Mouse (Mus musculus) kidney, embryonic 15.5 days (tissue): ENCODE measurements at regions not wholly inside any gene's neighbourhood (a gene's known extent, or its start where the extent isn't known, plus 50 kb on each side); places are given as distances from the start of the nearest gene placed in this dataset.

Experiments used
- ATAC-seq: fragments of 200-750 bp; cut with Nextera tagmentation; replicated peaks from 2 replicates; pipeline ENCODE4 v1.8.0; 2017; ENCODE audit warnings: moderate TSS enrichment; ENCODE audit not compliant: low FRiP score
- H3K27ac ChIP-seq: fragments of 300-500 bp; sonication (generic); 2 replicates; pipeline ENCODE4 v1.5.1; 2015; ENCODE audit warnings: mild to moderate bottlenecking, inconsistent platforms
- H3K27me3 ChIP-seq: fragments of 300-500 bp; sonication (generic); 2 replicates; pipeline ENCODE4 v1.6.1; 2015; ENCODE audit warnings: inconsistent platforms
- H3K36me3 ChIP-seq: fragments of 300-500 bp; sonication (generic); 2 replicates; pipeline ENCODE4 v1.6.1; 2015; ENCODE audit warnings: inconsistent platforms
- H3K4me1 ChIP-seq: fragments of 300-500 bp; sonication (generic); 2 replicates; pipeline ENCODE4 v1.6.1; 2015; ENCODE audit warnings: inconsistent platforms
- H3K4me2 ChIP-seq: fragments of 300-500 bp; sonication (generic); 2 replicates; pipeline ENCODE4 v1.6.1; 2015; ENCODE audit warnings: moderate library complexity, mild to moderate bottlenecking, inconsistent platforms
- H3K4me3 ChIP-seq: fragments of 300-500 bp; sonication (generic); replicated peaks from 2 replicates; pipeline ENCODE4 v1.5.1; 2015; ENCODE audit warnings: mild to moderate bottlenecking, inconsistent platforms
- H3K9ac ChIP-seq: fragments of 300-500 bp; sonication (generic); 2 replicates; pipeline ENCODE4 v1.6.1; 2015; ENCODE audit warnings: mild to moderate bottlenecking, inconsistent platforms
- H3K9me3 ChIP-seq: fragments of 300-500 bp; sonication (generic); replicated peaks from 2 replicates; pipeline ENCODE4 v1.6.1; 2016; ENCODE audit warnings: inconsistent platforms
- WGBS: fragments of 180-500 bp; shearing (Covaris S2); methylation state at CpG from one replicate; pipeline ENCODE4 v1.1.7; 2015; ENCODE audit warnings: mixed read lengths; 5-methylcytosine and 5-hydroxymethylcytosine counted together

GRCm38 (mm10) chr11:44163748-44164147, 236.1 kb upstream of the Il12b start:
- H3K9ac ChIP-seq: no peak overlapping the region
- WGBS: 88% methylated on average over 1 of the region's 1 CpGs
- H3K4me3 ChIP-seq: no peak overlapping the region
- H3K9me3 ChIP-seq: no peaks in the 10 kb centered on the region
- H3K4me1 ChIP-seq: no peaks in the 10 kb centered on the region
- H3K27ac ChIP-seq: no peak overlapping the region
- ATAC-seq: no peak
- no peak overlapping the region for H3K4me2 ChIP-seq
- no peaks in the 10 kb centered on the region for H3K27me3 ChIP-seq
- no peaks in the 10 kb centered on the region for H3K36me3 ChIP-seq

GRCm38 (mm10) chr11:44164186-44164585, 235.7 kb upstream of the Il12b start:
- no peak overlapping the region for H3K9ac ChIP-seq
- no peak overlapping the region for H3K4me3 ChIP-seq
- WGBS: 65% methylated on average over 2 of the region's 2 CpGs
- no peak overlapping the region for H3K27ac ChIP-seq
- no peak overlapping the region for H3K4me2 ChIP-seq
- H3K4me1 ChIP-seq: no peaks in the 10 kb centered on the region
- H3K36me3 ChIP-seq: no peaks in the 10 kb centered on the region
- no peak for ATAC-seq
- no peaks in the 10 kb centered on the region for H3K9me3 ChIP-seq
- no peaks in the 10 kb centered on the region for H3K27me3 ChIP-seq

GRCm38 (mm10) chr11:44167724-44168500, 232.0 kb upstream of the Il12b start:
- no peak for ATAC-seq
- no peak overlapping the region for H3K4me2 ChIP-seq
- no peak overlapping the region for H3K4me3 ChIP-seq

GRCm38 (mm10) chr11:44172478-44172877, 227.4 kb upstream of the Il12b start:
- H3K9me3 ChIP-seq: no peaks in the 10 kb centered on the region
- no peaks in the 10 kb centered on the region for H3K27me3 ChIP-seq
- H3K36me3 ChIP-seq: no peaks in the 10 kb centered on the region
- no peak overlapping the region for H3K9ac ChIP-seq
- no peak for ATAC-seq
- no peaks in the 10 kb centered on the region for H3K4me1 ChIP-seq
- no peak overlapping the region for H3K27ac ChIP-seq
- 91% methylated on average over 4 of the region's 4 CpGs for WGBS
- no peak overlapping the region for H3K4me2 ChIP-seq
- no peak overlapping the region for H3K4me3 ChIP-seq

More at GRCm38 (mm10) chr11:44167724-44168500, 232.0 kb upstream of the Il12b start:
- Histone ChIP-seq H3K27me3 (no peaks in the 10 kb centered on the region), H3K27ac (no peak overlapping the region), H3K36me3 (no peaks in the 10 kb centered on the region), H3K9ac (no peak overlapping the region), H3K9me3 (no peaks in the 10 kb centered on the region), H3K4me1 (no peaks in the 10 kb centered on the region)
- 79% methylated on average over 6 of the region's 6 CpGs for WGBS

- WGBS: 91% methylated on average over 1 of the region's 1 CpGs
- Histone ChIP-seq H3K9me3 (no peaks in the 10 kb centered on the region), H3K4me2 (no peak overlapping the region), H3K36me3 (no peaks in the 10 kb centered on the region), H3K9ac (no peak overlapping the region), H3K27me3 (no peaks in the 10 kb centered on the region), H3K27ac (no peak overlapping the region), H3K4me3 (no peak overlapping the region), H3K4me1 (no peaks in the 10 kb centered on the region)
- ATAC-seq: no peak
These were observed 226.7 kb upstream of the Il12b start for GRCm38 (mm10) chr11:44173196-44173595.

GRCm38 (mm10) chr11:44174548-44174947, 225.3 kb upstream of the Il12b start:
- Histone ChIP-seq H3K4me2 (no peak overlapping the region), H3K4me1 (no peaks in the 10 kb centered on the region), H3K27ac (no peak overlapping the region), H3K4me3 (no peak overlapping the region), H3K36me3 (no peaks in the 10 kb centered on the region), H3K27me3 (no peaks in the 10 kb centered on the region), H3K9ac (no peak overlapping the region), H3K9me3 (no peaks in the 10 kb centered on the region)
- WGBS: 61% methylated on average over 2 of the region's 2 CpGs
- no peak for ATAC-seq

- Histone ChIP-seq H3K27me3 (no peaks in the 10 kb centered on the region), H3K27ac (no peak overlapping the region), H3K4me3 (no peak overlapping the region), H3K4me1 (no peaks in the 10 kb centered on the region), H3K36me3 (no peaks in the 10 kb centered on the region), H3K9ac (no peak overlapping the region), H3K4me2 (no peak overlapping the region), H3K9me3 (no peaks in the 10 kb centered on the region)
- no peak for ATAC-seq
- WGBS: 83% methylated on average over 3 of the region's 3 CpGs
These were observed 220.2 kb upstream of the Il12b start for GRCm38 (mm10) chr11:44179711-44180110.

- Histone ChIP-seq H3K9ac (no peak overlapping the region), H3K4me1 (no peaks in the 10 kb centered on the region), H3K36me3 (no peaks in the 10 kb centered on the region), H3K9me3 (no peaks in the 10 kb centered on the region), H3K4me2 (no peak overlapping the region), H3K27me3 (no peaks in the 10 kb centered on the region), H3K27ac (no peak overlapping the region), H3K4me3 (no peak overlapping the region)
- 76% methylated on average over 3 of the region's 3 CpGs for WGBS
- ATAC-seq: no peak
These were observed 216.0 kb upstream of the Il12b start for GRCm38 (mm10) chr11:44183823-44184222.

GRCm38 (mm10) chr11:44185218-44185890, 214.5 kb upstream of the Il12b start:
- WGBS: 82% methylated on average over 9 of the region's 9 CpGs
- Histone ChIP-seq H3K9ac (no peak overlapping the region), H3K4me1 (no peaks in the 10 kb centered on the region), H3K4me2 (no peak overlapping the region), H3K36me3 (no peaks in the 10 kb centered on the region), H3K4me3 (no peak overlapping the region), H3K27me3 (no peaks in the 10 kb centered on the region), H3K9me3 (no peaks in the 10 kb centered on the region), H3K27ac (no peak overlapping the region)
- ATAC-seq: no peak

GRCm38 (mm10) chr11:44188202-44188601, 211.7 kb upstream of the Il12b start:
- H3K36me3 ChIP-seq: no peaks in the 10 kb centered on the region
- H3K4me3 ChIP-seq: no peak overlapping the region
- no peak overlapping the region for H3K9ac ChIP-seq
- H3K27me3 ChIP-seq: no peaks in the 10 kb centered on the region
- no peaks in the 10 kb centered on the region for H3K4me1 ChIP-seq
- no peak for ATAC-seq
- H3K9me3 ChIP-seq: no peaks in the 10 kb centered on the region
- H3K4me2 ChIP-seq: no peak overlapping the region
- no peak overlapping the region for H3K27ac ChIP-seq
- WGBS: 83% methylated on average over 2 of the region's 2 CpGs

GRCm38 (mm10) chr11:44193806-44194205, 206.1 kb upstream of the Il12b start:
- no peaks in the 10 kb centered on the region for H3K9me3 ChIP-seq
- H3K27me3 ChIP-seq: no peaks in the 10 kb centered on the region
- no peak overlapping the region for H3K4me3 ChIP-seq
- H3K4me1 ChIP-seq: no peaks in the 10 kb centered on the region
- no peak overlapping the region for H3K9ac ChIP-seq
- no peak for ATAC-seq
- no peak overlapping the region for H3K27ac ChIP-seq
- 84% methylated on average over 9 of the region's 9 CpGs for WGBS
- H3K4me2 ChIP-seq: no peak overlapping the region
- no peaks in the 10 kb centered on the region for H3K36me3 ChIP-seq

GRCm38 (mm10) chr11:44202716-44203115, 197.1 kb upstream of the Il12b start:
- WGBS: 85% methylated on average over 2 of the region's 2 CpGs
- no peaks in the 10 kb centered on the region for H3K4me1 ChIP-seq
- no peak overlapping the region for H3K9ac ChIP-seq
- no peak for ATAC-seq
- no peaks in the 10 kb centered on the region for H3K27me3 ChIP-seq
- H3K4me3 ChIP-seq: no peak overlapping the region
- H3K36me3 ChIP-seq: no peaks in the 10 kb centered on the region
- no peaks in the 10 kb centered on the region for H3K9me3 ChIP-seq
- no peak overlapping the region for H3K4me2 ChIP-seq
- no peak overlapping the region for H3K27ac ChIP-seq
